Mouse (Mus musculus) CH12.LX (cell line): Measurements from ENCODE around the gene Fuk.

ENCODE experiments used
- BHLHE40 ChIP-seq: IDR thresholded peaks from 2 replicates; pipeline ENCODE4 v1.6.1; 2011; ENCODE audit warnings: mild to moderate bottlenecking, low read depth, low read length, improper control_type of control experiment
- CTCF ChIP-seq, 2 experiments: IDR thresholded peaks in 1 of 2; conservative IDR thresholded peaks in 1 of 2; 2 replicates each; pipeline ENCODE4 v1.5.1; 2011 to 2012; ENCODE audit warnings: low read depth in 2 of 2, low read length in 2 of 2, improper control_type of control experiment in 1 of 2, inconsistent platforms in 1 of 2, mild to moderate bottlenecking in 1 of 2, moderate library complexity in 1 of 2
- E2F4 ChIP-seq: IDR thresholded peaks from 2 replicates; pipeline ENCODE4 v1.6.1; 2011; ENCODE audit warnings: low read depth, low read length, improper control_type of control experiment; ENCODE audit not compliant: insufficient replicate concordance
- EP300 ChIP-seq: IDR thresholded peaks from 2 replicates; pipeline ENCODE4 v1.6.1; 2011; ENCODE audit warnings: low read length, improper control_type of control experiment
- JUN ChIP-seq: IDR thresholded peaks from 2 replicates; pipeline ENCODE4 v1.6.1; 2011; ENCODE audit warnings: low read depth, mild to moderate bottlenecking, low read length, improper control_type of control experiment, moderate library complexity; ENCODE audit not compliant: insufficient read depth
- MAZ ChIP-seq: IDR thresholded peaks from 2 replicates; pipeline ENCODE4 v1.6.1; 2012; ENCODE audit warnings: low read depth, mild to moderate bottlenecking, inconsistent platforms, low read length, improper control_type of control experiment, moderate library complexity
- MXI1 ChIP-seq: IDR thresholded peaks from 2 replicates; pipeline ENCODE4 v1.6.1; 2011; ENCODE audit warnings: mild to moderate bottlenecking, low read depth, low read length, improper control_type of control experiment
- NELFE ChIP-seq: IDR thresholded peaks from 2 replicates; pipeline ENCODE4 v1.6.1; 2011; ENCODE audit warnings: low read depth, low read length, improper control_type of control experiment
- NRF1 ChIP-seq: IDR thresholded peaks from 2 replicates; pipeline ENCODE4 v1.6.1; 2014; ENCODE audit warnings: low read depth, mild to moderate bottlenecking, inconsistent platforms, low read length, improper control_type of control experiment, moderate library complexity
- POLR2A ChIP-seq: IDR thresholded peaks from 2 replicates; pipeline ENCODE4 v1.6.1; 2011; ENCODE audit warnings: low read depth, mild to moderate bottlenecking, improper control_type of control experiment, low read length
- USF1 ChIP-seq: IDR thresholded peaks from 2 replicates; pipeline ENCODE4 v1.6.1; 2014; ENCODE audit warnings: low read depth, mild to moderate bottlenecking, inconsistent platforms, low read length, improper control_type of control experiment

DNA sequence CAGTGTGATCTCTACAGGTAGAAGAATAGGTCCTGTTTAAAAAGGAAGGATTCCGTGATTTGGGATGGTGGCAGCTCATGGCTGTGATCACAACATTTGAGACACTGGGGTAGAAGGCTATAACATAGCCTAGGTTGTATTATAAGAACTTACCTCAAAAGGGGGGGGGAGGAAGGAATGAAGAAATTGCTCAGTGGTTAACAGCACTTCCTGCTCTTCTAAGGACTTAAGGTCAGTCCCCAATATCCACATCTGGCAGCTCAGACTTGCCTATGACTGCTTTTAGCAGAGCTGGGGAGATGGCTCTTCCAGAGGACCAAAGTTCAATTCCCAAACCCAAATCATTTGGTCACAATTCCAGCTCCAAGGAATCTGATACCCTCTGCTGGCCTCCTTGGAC, 4.4 kb upstream of the Fuk start:
- TF ChIP-seq CTCF (conservative IDR thresholded peaks at IDR 0.05 in 1 of 2, IDR thresholded peaks at IDR 0.05 in 1 of 2; ENCODE audit: low read depth in 2 of 2, low read length in 2 of 2): no peak
- TF ChIP-seq JUN: no peak
- TF ChIP-seq E2F4: no peak
- no peak for TF ChIP-seq NRF1
- TF ChIP-seq NELFE: no peak
- TF ChIP-seq POLR2A: no peak
- no peak for TF ChIP-seq USF1
- no peak for TF ChIP-seq EP300
- TF ChIP-seq MAZ: no peak
- TF ChIP-seq MXI1: no peak
- TF ChIP-seq BHLHE40: no peak
